Mouse (Mus musculus) embryo, embryonic 10 days (tissue): Measurements from ENCODE around the gene Creb5.

Experiments used
- DNase-seq: peaks from one replicate; pipeline ENCODE4 v3.0.0-alpha.2; 2015; ENCODE audit warnings: low spot score

Gene Creb5

DNA sequence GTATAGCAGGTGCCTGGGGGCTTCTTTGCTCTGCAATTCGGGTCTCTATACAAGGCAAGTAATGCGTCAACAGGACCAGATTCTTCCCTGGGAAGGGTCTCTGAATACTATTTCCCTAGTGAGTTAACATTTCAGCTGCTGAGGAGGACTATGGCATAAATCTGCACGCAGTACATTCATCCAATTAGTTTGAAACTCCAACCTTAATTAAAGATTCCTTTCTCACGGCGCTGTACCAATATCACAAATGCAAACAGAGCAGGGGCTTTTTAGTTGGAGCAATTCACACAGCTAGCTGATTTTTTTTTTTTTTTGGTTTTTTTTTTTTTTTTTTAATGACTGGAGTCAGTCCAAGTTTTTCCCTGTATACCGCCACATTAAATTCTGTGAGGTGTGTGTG is 357.0 kb downstream of the Creb5 start:
- DNase-seq: no peak

- DNase-seq: no peak
Measured at GRCm38 (mm10) chr6:53644971-53645370, 357.9 kb downstream of the Creb5 start.

DNA sequence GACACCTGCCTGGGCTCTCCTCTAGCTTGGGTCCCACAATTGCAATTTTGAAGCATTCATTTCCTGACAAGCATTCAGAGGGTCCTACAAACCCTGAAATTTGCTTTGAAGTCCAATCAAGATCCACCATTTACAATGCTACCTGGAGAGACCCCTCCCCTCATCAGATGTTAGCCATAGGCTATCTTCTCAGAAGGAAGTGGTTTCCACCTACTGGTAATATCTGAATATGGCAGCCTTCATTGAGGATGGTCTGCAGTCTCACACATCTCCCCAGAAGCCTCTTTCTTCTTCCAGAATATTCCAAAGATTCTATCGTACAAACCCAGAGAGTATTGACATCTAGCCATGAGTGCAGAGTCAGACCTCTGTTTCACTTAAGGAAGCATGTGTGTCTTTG is 362.7 kb downstream of the Creb5 start:
- DNase-seq: no peak

- DNase-seq: no peak
Measured at GRCm38 (mm10) chr6:53652691-53653090, 365.6 kb downstream of the Creb5 start.

DNA sequence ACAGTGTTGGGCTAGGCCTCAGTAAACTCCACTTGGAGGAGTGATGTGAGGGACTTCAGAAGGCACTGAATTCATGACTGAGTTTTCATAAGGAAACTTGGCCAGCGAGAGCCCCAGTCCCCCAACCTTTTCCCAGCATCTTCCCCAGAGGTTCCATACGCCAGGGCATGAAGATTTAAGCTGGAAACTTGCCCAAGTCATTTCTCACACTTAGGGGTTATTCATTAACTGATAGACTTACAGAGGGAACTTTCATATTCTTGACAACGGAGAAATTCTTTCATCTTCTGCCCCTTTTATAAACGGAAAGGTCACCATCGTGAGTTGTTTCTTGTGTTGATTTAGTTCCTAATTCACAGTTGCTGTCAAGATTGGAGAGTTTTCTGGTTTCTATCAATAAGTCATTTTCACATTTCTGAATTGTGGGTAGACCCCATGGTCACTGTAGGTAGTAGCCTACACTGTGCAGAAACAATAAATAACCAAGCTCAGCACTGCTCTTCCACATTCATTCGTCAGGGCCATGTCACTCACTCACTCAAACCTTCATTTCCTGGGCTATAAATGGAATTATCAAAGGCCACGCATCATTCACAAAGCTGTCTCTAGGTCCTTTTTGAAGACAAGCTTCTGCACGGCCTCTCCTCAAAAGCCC is 366.8 kb downstream of the Creb5 start:
- no peak for DNase-seq

- DNase-seq: peak; percentile 33
Measured at GRCm38 (mm10) chr6:53654361-53654824, 367.3 kb downstream of the Creb5 start.

- DNase-seq: no peak
Measured at GRCm38 (mm10) chr6:53656466-53656865, 369.4 kb downstream of the Creb5 start.

DNA sequence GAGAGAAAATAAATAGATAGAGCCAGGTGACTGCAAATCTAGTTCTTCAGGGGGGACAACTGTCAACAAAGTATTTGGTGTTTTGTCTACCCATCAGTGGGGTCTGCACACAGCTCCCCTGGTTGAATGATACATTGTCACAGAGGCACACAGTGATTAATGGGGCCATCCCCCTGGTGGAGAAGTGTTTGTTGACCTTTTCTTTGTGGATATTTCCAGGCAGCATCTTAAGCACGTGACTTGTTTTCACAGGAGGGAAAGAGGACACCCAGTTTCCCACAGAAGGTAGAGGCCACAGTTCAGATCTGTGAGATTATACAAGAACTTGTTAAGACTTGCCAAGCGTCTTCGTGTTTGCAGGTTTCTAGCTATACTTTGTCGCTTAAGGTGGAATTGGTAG is 370.4 kb downstream of the Creb5 start:
- peak; percentile 67 for DNase-seq

DNA sequence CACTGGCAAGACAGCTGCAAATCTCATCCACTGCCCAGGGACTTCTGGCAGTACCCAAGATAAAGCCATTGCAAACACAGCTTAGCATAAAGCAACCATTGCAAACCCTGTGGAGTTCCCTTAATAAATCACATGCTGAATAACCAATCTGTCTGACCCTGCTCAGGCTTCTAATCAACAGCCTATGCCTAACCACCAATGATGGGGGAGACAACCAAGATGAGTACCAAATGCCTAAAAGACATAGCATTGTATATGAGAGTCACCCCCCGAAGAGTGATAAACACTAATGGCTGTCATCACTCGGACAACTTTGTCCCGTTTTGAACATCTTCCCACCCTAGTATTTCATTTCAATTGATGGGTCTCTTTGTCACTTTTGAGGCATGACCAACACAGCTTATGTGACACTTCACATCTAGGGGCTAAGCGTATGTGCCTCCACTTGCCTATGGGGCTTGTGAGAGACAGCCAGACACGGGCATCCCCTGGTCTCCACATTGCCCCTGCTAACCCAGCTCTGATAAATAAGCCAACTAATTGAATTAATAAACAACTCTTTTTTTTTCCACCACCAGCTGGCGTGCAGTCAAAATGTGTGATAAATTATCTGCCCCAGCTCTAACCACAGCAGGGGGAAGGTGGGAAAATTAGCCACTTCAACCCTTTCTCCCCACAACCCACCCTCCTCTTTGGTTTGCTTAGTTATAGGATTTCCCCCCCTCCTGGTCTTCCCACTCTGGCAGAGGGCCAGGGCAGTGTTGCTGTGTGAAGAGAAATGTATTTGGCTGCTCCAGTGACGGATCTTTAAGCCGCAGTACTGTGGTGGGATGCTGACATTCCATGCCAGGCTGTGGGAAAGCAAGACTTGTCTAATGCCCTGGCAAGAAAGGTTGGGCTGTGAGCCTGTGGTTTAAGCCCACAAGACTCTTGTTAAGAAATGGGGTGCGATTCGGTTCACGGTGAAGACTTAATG is 376.1 kb downstream of the Creb5 start:
- no peak for DNase-seq

DNA sequence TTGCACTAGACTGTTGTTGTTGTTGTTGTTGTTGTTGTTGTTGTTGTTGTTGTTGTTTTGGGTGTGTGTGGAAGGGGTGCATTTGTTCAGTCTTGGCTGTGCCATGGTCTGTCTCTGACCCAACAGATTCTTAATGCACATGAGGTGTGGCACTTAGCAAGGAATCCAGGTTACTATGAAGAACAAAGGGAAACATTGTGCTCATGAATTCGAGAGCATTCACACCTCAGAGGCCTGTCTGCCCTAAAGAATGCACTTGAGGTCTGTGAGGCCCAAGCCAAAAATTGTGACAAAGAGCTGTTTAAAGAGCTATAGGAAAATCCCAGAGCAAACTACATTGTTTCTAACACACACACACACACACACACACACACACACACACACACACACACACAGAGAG is 377.7 kb downstream of the Creb5 start:
- DNase-seq: no peak

DNA sequence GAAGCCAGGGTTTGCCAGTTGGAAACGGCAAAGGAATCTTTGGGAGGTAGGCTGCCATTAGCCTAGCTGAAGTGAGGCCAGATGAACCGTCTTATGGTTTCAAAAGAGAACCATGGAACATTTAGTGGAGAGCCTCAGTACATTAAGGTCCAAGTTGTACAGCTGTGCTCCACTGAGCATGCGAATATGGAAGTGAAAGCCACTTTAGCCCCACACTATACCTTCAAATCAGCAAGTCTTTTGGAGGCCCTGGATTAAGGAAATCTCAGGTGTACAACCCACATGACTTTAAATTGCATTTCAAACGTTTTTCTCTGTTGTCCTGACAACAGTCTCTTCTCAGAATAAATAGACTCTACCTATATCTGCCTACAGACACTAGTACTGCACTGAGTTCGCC is 379.4 kb downstream of the Creb5 start:
- no peak for DNase-seq

DNA sequence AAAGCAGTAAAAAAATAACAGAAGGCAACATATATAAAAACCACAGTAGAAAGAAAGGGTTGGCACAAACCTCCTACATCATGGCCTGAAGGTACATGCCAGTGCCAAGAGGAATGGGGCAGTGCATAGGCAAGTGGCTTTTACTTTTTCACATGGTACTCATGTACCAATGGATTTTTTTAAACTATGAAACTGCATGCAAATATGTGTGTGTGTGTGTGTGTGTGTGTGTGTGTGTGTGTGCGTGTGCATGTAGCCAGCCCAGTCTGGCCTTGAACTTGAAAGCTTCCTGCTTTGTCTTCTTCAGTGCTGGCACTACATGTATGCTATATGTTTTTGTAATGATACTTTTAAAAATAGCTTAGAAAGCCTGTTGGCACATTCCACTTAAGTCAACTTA is 391.2 kb downstream of the Creb5 start:
- DNase-seq: no peak

DNA sequence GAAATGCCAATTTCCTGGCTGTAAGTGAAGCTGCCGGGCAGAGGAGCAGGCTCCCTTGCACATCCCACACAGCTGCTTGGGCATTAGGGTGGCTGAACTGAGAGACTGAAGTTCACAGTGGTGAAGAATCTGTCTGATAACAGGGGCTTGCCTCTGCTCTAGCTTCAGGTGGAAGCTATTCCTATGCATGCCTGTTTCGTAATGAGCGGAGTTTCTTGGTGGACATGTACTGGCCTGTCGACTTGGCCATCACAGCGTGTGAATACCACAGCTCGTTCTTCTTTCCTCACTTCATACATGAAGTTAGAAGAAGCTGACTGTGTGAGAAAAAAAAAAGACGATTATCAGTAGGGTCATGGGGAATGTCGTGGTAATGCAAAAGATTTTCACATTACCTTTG is 393.0 kb downstream of the Creb5 start:
- DNase-seq: no peak

DNA sequence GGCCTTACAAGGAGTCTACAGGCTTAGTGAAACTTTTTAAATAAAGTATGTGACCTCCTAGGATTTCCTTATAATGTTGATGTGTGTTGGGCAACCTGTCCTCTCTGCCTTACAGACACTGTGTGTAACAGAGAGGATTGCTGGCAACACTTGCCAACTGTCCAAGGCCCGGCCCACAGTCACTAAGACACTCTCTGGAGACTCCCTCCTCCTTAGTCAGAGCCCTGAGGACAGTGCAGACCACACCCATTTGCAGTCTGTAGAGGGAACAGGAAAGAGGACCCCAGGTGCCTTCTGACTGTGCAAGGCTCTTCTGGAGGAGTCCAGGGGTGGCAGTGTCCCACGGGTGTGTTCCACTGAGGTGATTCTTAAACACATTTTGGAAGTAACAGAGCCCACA is 397.3 kb downstream of the Creb5 start:
- DNase-seq: no peak

DNA sequence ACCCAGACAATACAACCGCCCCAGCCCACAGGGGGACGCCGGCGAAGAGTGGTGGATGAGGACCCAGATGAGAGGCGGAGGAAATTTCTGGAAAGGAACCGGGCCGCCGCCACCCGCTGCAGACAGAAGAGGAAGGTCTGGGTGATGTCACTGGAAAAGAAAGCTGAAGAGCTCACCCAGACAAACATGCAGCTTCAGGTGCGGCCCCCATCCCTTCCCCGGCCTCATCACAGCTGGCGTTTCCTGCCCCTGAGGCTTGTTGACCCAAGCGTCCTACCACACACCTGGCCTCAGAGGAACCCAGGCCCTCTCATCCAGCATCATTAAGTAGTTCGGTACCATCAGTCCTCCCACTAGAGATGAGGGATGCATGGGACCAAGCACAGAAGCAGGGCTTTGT is 398.3 kb downstream of the Creb5 start:
- DNase-seq: no peak

DNA sequence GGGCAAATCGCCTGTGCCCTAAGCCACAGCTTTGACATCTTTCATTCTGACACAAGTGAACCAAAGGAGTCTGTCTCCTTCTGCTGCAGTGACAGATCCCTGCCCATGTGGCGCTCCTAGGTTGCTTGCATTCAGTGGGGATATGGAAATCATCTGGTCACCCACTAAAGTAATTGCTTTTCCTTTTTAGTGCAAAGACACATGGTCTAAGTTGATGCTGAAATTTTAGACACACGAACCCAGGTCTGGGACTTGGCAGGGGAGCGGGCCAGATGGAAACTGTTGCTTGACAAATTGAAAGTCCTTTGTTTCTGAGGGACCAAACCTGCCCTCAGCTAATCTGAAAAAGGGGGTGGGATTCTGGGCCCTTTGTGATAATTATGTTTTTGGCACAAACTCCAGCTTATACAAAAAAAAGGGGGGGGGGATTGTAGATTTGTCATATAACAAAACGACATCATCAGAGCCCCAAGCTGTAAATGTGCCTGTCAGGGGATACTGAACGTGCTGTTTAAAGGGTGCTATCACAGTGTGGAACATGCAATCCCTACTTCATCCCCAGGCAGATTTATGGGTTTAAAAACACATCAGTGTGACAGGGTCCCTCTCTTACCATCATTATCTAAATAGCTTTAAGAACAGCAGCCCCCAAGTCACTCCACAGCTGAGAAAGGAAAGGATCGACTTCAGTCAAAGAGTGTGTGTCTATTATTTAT is 401.9 kb downstream of the Creb5 start:
- DNase-seq: peak; percentile 35

DNA sequence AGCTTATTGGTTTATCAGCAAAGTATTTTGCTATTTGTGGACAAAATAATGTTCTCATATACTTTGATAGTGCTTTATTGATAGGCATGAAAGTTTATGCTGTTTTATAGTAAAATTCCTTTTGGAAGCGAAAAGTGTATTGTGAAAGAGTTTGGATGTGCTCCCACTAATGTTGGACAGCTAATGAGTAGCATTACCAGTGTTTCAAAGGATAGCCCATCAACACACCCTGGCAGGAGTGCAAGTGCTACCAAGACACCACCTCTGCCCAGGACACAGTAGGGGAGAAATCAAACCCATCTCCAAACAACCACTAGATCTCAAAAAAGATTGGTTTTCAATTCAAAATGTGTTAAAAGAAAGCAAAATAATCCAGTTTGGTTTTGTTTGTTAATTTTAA is 403.9 kb downstream of the Creb5 start:
- DNase-seq: no peak

DNA sequence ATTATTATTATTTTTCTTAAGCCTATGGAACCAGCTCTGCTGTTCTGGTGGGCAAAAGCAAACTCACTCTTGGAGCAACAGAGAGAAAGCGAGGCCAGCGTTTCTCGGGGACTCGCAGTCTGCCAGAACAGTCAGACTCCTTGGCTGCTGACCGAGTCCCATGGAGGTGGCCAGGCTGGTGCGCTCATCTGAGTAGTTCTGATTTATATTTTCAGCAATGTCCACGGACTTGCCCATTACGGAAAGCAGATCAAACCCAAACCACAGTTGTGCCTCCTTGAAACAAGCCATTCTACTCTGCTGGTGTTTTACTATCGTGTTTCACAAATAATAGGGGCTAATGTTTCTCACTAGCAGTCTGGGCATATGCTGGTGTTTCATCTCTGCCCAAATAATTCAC is 408.1 kb downstream of the Creb5 start:
- no peak for DNase-seq

GRCm38 (mm10) chr6:53696471-53696870 is 409.4 kb downstream of the Creb5 start:
- no peak for DNase-seq

DNA sequence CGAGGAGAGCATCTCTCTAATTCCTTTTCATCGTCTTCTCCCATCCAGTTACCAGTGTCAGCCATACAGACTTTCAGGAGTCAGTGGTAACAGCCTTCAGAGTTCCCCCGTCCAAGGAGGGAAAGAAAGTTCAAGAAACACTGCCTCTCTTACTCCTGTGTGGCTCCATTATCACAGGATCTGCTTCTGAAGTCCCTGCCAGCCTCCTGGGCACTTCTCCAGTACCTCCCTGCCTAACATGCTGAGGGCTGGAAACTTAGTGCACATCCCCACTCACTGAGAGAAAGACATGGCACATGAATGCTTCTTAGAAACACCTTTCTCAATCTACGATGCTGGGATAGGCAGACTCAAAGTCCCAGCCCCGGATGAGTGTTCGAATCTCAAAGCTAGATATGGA is 409.9 kb downstream of the Creb5 start:
- no peak for DNase-seq

- DNase-seq: peak; percentile 81
Measured at GRCm38 (mm10) chr6:53698128-53698749, 411.2 kb downstream of the Creb5 start.

GRCm38 (mm10) chr6:53704440-53704839 is 417.4 kb downstream of the Creb5 start:
- DNase-seq: no peak
